Mouse (Mus musculus) hindbrain, postnatal 0 days (tissue): ENCODE measurements around the gene Vac14. TPM values are rescaled to one million over a fixed set of nuclear protein-coding genes. Genes with fewer than 3 reads are reported as not detected.

Source experiments
- ATAC-seq: fragments of 200-750 bp; cut with Nextera tagmentation; 2 replicates; pipeline ENCODE4 v1.8.0; 2017; ENCODE audit warnings: mild to moderate bottlenecking, moderate TSS enrichment, moderate library complexity
- DNase-seq: peaks from one replicate; pipeline ENCODE4 v3.0.0-alpha.2; 2015; ENCODE audit warnings: low spot score
- H3K27ac ChIP-seq: fragments of 300-500 bp; sonication (generic); 2 replicates; pipeline ENCODE4 v1.5.1; 2014; ENCODE audit warnings: mild to moderate bottlenecking
- H3K27me3 ChIP-seq: fragments of 300-500 bp; sonication (generic); 2 replicates; pipeline ENCODE4 v1.6.1; 2014; ENCODE audit warnings: low read length, mixed read lengths; ENCODE audit not compliant: insufficient read depth
- H3K36me3 ChIP-seq: fragments of 300-500 bp; sonication (generic); 2 replicates; pipeline ENCODE4 v1.6.1; 2014; ENCODE audit warnings: low read length, mixed read lengths; ENCODE audit not compliant: insufficient read depth
- H3K4me1 ChIP-seq: fragments of 300-500 bp; sonication (generic); 2 replicates; pipeline ENCODE4 v1.6.1; 2014; ENCODE audit warnings: antibody characterized with exemption, low read length, mixed read lengths; ENCODE audit not compliant: insufficient read depth
- H3K4me2 ChIP-seq: fragments of 300-500 bp; sonication (generic); 2 replicates; pipeline ENCODE4 v1.6.1; 2014; ENCODE audit warnings: low read depth, mild to moderate bottlenecking, low read length, moderate library complexity, mixed read lengths
- H3K4me3 ChIP-seq: fragments of 300-500 bp; sonication (generic); 2 replicates; pipeline ENCODE4 v1.5.1; 2014; ENCODE audit warnings: low read length
- H3K9ac ChIP-seq: fragments of 300-500 bp; sonication (generic); replicated peaks from 2 replicates; pipeline ENCODE4 v1.6.1; 2014; ENCODE audit warnings: mild to moderate bottlenecking, low read length, moderate library complexity, mixed read lengths
- H3K9me3 ChIP-seq: fragments of 300-500 bp; sonication (generic); 2 replicates; pipeline ENCODE4 v1.6.1; 2016; ENCODE audit warnings: low read length, mixed read lengths
- CTCF ChIP-seq: IDR thresholded peaks from 2 replicates; pipeline ENCODE4 v1.5.1; 2016; ENCODE audit warnings: antibody characterized with exemption, control low read depth, low read depth
- WGBS: fragments of 180-500 bp; shearing (Covaris S2); extraction: QIAGEN DNeasy Blood & Tissue Kit; methylation state at CpG from one replicate; pipeline ENCODE4 v1.1.7; 2014; 5-methylcytosine and 5-hydroxymethylcytosine counted together
- polyA plus RNA-seq: library from polyadenylated mRNA; unstranded; fragments of >200 nt; fragmentation: Nextera tagmentation; extraction: Ambion mirVana; gene quantifications from 2 replicates; pipeline ENCODE4 v1.2.1, GENCODE M21; 2015
- total RNA-seq: library from RNA; depleted of rRNA; stranded (reverse); fragments of >200 nt; gene quantifications from 2 replicates; pipeline ENCODE4 v1.2.3, GENCODE M21; 2014

Vac14 gene
- total and polyA plus RNA-seq, 2 experiments from 2014 or later, result 26.1 to 44.1 TPM

GRCm38 (mm10) chr8:110673168-110673567, 54.8 kb downstream of the Vac14 start:
- WGBS, result 66% methylated on average over 2 of the region's 2 CpGs

GRCm38 (mm10) chr8:110674589-110674988, 56.2 kb downstream of the Vac14 start:
- no peak overlapping the region for H3K9ac ChIP-seq
- no peak overlapping the region for H3K4me2 ChIP-seq
- H3K9me3 ChIP-seq, result no peaks in the 10 kb centered on the region
- H3K4me1 ChIP-seq, result 0 out of 2 replicates have a peak, but pooled peaks cover 12% of the 10 kb centered on the region
- H3K4me3 ChIP-seq, result no peak overlapping the region
- H3K27ac ChIP-seq, result no peak overlapping the region
- H3K27me3 ChIP-seq, result no peaks in the 10 kb centered on the region
- 0 out of 2 replicates have a peak, but pooled peaks cover 9% of the 10 kb centered on the region for H3K36me3 ChIP-seq
- no peak for DNase-seq
- no peak for ATAC-seq
- 84% methylated on average over 1 of the region's 1 CpGs for WGBS
- no peak for TF ChIP-seq CTCF

More at GRCm38 (mm10) chr8:110673168-110673567, 54.8 kb downstream of the Vac14 start:
- Histone ChIP-seq H3K27me3 (no peaks in the 10 kb centered on the region), H3K36me3 (0 out of 2 replicates have a peak, but pooled peaks cover 9% of the 10 kb centered on the region), H3K9ac (no peak overlapping the region), H3K4me3 (no peak overlapping the region), H3K4me2 (no peak overlapping the region), H3K27ac (no peak overlapping the region), H3K4me1 (0 out of 2 replicates have a peak, but pooled peaks cover 12% of the 10 kb centered on the region), H3K9me3 (no peaks in the 10 kb centered on the region)
- ATAC-seq (no peak), DNase-seq (no peak)
- no peak for TF ChIP-seq CTCF

GRCm38 (mm10) chr8:110676702-110677101, 58.3 kb downstream of the Vac14 start:
- DNase-seq, result no peak
- Histone ChIP-seq H3K9ac (no peak overlapping the region), H3K4me3 (no peak overlapping the region), H3K27ac (no peak overlapping the region), H3K27me3 (no peaks in the 10 kb centered on the region), H3K36me3 (0 out of 2 replicates have a peak, but pooled peaks cover 9% of the 10 kb centered on the region), H3K4me1 (0 out of 2 replicates have a peak, but pooled peaks cover 6% of the 10 kb centered on the region), H3K4me2 (no peak overlapping the region), H3K9me3 (no peaks in the 10 kb centered on the region)
- peak; percentile 69 for ATAC-seq
- TF ChIP-seq CTCF, result no peak
- WGBS, result 62% methylated on average over 5 of the region's 5 CpGs

- H3K9me3 ChIP-seq, result no peaks in the 10 kb centered on the region
- DNase-seq (no peak), ATAC-seq (no peak)
- no peak overlapping the region for H3K4me2 ChIP-seq
- TF ChIP-seq CTCF, result no peak
- no peak overlapping the region for H3K27ac ChIP-seq
- 88% methylated on average over 5 of the region's 5 CpGs for WGBS
- H3K36me3 ChIP-seq, result 0 out of 2 replicates have a peak, but pooled peaks cover 9% of the 10 kb centered on the region
- no peaks in the 10 kb centered on the region for H3K27me3 ChIP-seq
- no peak overlapping the region for H3K9ac ChIP-seq
- H3K4me1 ChIP-seq, result 0 out of 2 replicates have a peak, but pooled peaks cover under 1% of the 10 kb centered on the region
- no peak overlapping the region for H3K4me3 ChIP-seq
Measured at GRCm38 (mm10) chr8:110677174-110677660, 58.8 kb downstream of the Vac14 start.

- ATAC-seq (no peak), DNase-seq (no peak)
- Histone ChIP-seq H3K4me1 (no peaks in the 10 kb centered on the region), H3K4me3 (no peak overlapping the region), H3K4me2 (no peak overlapping the region), H3K36me3 (0 out of 2 replicates have a peak, but pooled peaks cover 9% of the 10 kb centered on the region), H3K27ac (no peak overlapping the region), H3K9me3 (no peaks in the 10 kb centered on the region), H3K9ac (no peak overlapping the region), H3K27me3 (no peaks in the 10 kb centered on the region)
- 82% methylated on average over 3 of the region's 3 CpGs for WGBS
- TF ChIP-seq CTCF, result no peak
Measured at GRCm38 (mm10) chr8:110678989-110679388, 60.6 kb downstream of the Vac14 start.

GRCm38 (mm10) chr8:110687726-110688125, 69.3 kb downstream of the Vac14 start:
- no peak for TF ChIP-seq CTCF
- Histone ChIP-seq H3K9ac (no peak overlapping the region), H3K4me3 (no peak overlapping the region), H3K4me2 (no peak overlapping the region), H3K27me3 (no peaks in the 10 kb centered on the region), H3K4me1 (peaks cover 2% of the 10 kb centered on the region; the same call in 1 of the 2 replicates), H3K9me3 (no peaks in the 10 kb centered on the region), H3K27ac (peak overlapping the region; percentile 65), H3K36me3 (0 out of 2 replicates have a peak, but pooled peaks cover 3% of the 10 kb centered on the region)
- WGBS, result 65% methylated on average over 5 of the region's 5 CpGs
- peak; percentile 71 for DNase-seq
- peak; percentile 91 for ATAC-seq

GRCm38 (mm10) chr8:110689961-110690360, 71.6 kb downstream of the Vac14 start:
- WGBS, result 87% methylated on average over 9 of the region's 9 CpGs
- TF ChIP-seq CTCF, result no peak
- Histone ChIP-seq H3K9ac (no peak overlapping the region), H3K4me1 (peaks cover 16% of the 10 kb centered on the region), H3K27me3 (no peaks in the 10 kb centered on the region), H3K4me3 (no peak overlapping the region), H3K9me3 (no peaks in the 10 kb centered on the region), H3K36me3 (peaks cover 3% of the 10 kb centered on the region; the same call in 1 of the 2 replicates), H3K4me2 (no peak overlapping the region), H3K27ac (no peak overlapping the region)
- ATAC-seq, result no peak
- no peak for DNase-seq
